Mouse (Mus musculus): Measurements from ENCODE around the gene Stk33.

- TF ChIP-seq CTCF (conservative IDR thresholded peaks at IDR 0.05; ENCODE audit: insufficient read depth, insufficient read length, low read depth, low read length) (peak; percentile 59), POLR2A (IDR thresholded peaks at IDR 0.05; ENCODE audit: low read depth, low read length) (no peak)
These were observed 183.2 kb downstream of the Stk33 start for GRCm38 (mm10) chr7:109255506-109256352.
